Mouse (Mus musculus): Measurements from ENCODE around the gene Rita1. TPM values are rescaled to one million over a fixed set of nuclear protein-coding genes. Genes with fewer than 3 reads are reported as not detected.
A peak's percentile ranks its signal among the peaks of the same experiment; 100 is the strongest.

The Rita1 gene
- polyA plus RNA-seq (2014; fragmentation: Nextera tagmentation; extraction: Ambion mirVana) = 8.4 and 9.0 TPM in 2 replicates

DNA sequence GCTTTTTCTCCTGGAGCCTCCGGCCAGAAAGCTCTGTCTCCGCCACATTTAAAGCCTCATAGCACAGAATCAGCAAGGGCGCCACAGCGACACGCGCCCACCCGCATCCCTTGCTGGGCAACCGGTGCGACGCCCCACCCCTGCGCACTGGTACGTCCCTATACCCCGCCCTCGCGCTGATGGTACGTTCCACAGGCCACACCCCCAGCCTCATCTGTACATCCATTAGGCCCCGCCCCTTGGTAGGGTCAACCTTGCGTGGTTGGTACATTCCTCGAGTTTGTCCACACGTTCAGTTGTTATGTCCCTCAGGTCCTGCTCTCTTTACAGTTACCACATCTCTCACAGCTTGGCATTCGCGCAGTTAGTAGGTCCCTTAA, at the start of gene Rita1, which contains the start of gene Ddx54:
Gene Rita1, minus strand, starts transcription at position 148 of the 380 bp plus-strand sequence.
Gene Ddx54, plus strand, starts transcription at position 298 of the 380 bp plus-strand sequence.
- under 1% methylated on average over 22 of the region's 22 CpGs for WGBS

GRCm38 (mm10) chr5:120660816-120661215, 48.4 kb upstream of the Rita1 start:
- H3K36me3 ChIP-seq (ENCODE audit: control insufficient read depth, insufficient read depth, low read length) = no peaks in the 10 kb centered on the region
- WGBS = 50% methylated on average over 5 of the region's 5 CpGs
- no peak overlapping the region for H3K27ac ChIP-seq (ENCODE audit: low read length)
- no peak overlapping the region for H3K4me3 ChIP-seq (ENCODE audit: low read depth, low read length)
- no peaks in the 10 kb centered on the region for H3K27me3 ChIP-seq (ENCODE audit: control insufficient read depth, insufficient read depth, low read length)
- H3K4me2 ChIP-seq (replicated peaks; ENCODE audit: low read depth, low read length) = no peak overlapping the region
- H3K9me3 ChIP-seq (ENCODE audit: control insufficient read depth, low read depth, low read length) = no peaks in the 10 kb centered on the region
- ATAC-seq (ENCODE audit: insufficient number of reproducible peaks, insufficient read depth, low FRiP score, low read depth) = no peak
- no peak overlapping the region for H3K9ac ChIP-seq (replicated peaks; ENCODE audit: low read depth, low read length)
- no peaks in the 10 kb centered on the region for H3K4me1 ChIP-seq (ENCODE audit: control insufficient read depth, insufficient read depth, low read length)

More for the DNA sequence above, at the start of gene Rita1, which contains the start of gene Ddx54:
- H3K36me3 ChIP-seq (ENCODE audit: control insufficient read depth, insufficient read depth, low read length) = peaks cover 5% of the 10 kb centered on the region; the same call in 1 of the 2 replicates
- peak within 1 kb of the TSS; percentile 57 for H3K4me3 ChIP-seq (ENCODE audit: low read depth, low read length)
- H3K27me3 ChIP-seq (ENCODE audit: control insufficient read depth, insufficient read depth, low read length) = no peaks in the 10 kb centered on the region
- H3K9ac ChIP-seq (replicated peaks; ENCODE audit: low read depth, low read length) = peak within 1 kb of the TSS; percentile 67
- H3K27ac ChIP-seq (ENCODE audit: low read length) = peak within 1 kb of the TSS; percentile 66; the same call in 1 of the 2 replicates
- peak within 1 kb of the TSS; percentile 92 for H3K4me2 ChIP-seq (replicated peaks; ENCODE audit: low read depth, low read length)
- H3K9me3 ChIP-seq (ENCODE audit: control insufficient read depth, low read depth, low read length) = no peaks in the 10 kb centered on the region
- ATAC-seq (ENCODE audit: insufficient number of reproducible peaks, insufficient read depth, low FRiP score, low read depth) = peak; percentile 84
- H3K4me1 ChIP-seq (ENCODE audit: control insufficient read depth, insufficient read depth, low read length) = peaks cover 12% of the 10 kb centered on the region

GRCm38 (mm10) chr5:120656281-120656751, 43.9 kb upstream of the Rita1 start:
- H3K36me3 ChIP-seq (ENCODE audit: control insufficient read depth, insufficient read depth, low read length) = no peaks in the 10 kb centered on the region
- no peaks in the 10 kb centered on the region for H3K4me1 ChIP-seq (ENCODE audit: control insufficient read depth, insufficient read depth, low read length)
- WGBS = 73% methylated on average over 12 of the region's 12 CpGs
- no peaks in the 10 kb centered on the region for H3K27me3 ChIP-seq (ENCODE audit: control insufficient read depth, insufficient read depth, low read length)
- no peak overlapping the region for H3K4me3 ChIP-seq (ENCODE audit: low read depth, low read length)
- H3K9me3 ChIP-seq (ENCODE audit: control insufficient read depth, low read depth, low read length) = no peaks in the 10 kb centered on the region
- no peak overlapping the region for H3K9ac ChIP-seq (replicated peaks; ENCODE audit: low read depth, low read length)
- no peak for ATAC-seq (ENCODE audit: insufficient number of reproducible peaks, insufficient read depth, low FRiP score, low read depth)
- no peak overlapping the region for H3K27ac ChIP-seq (ENCODE audit: low read length)
- no peak overlapping the region for H3K4me2 ChIP-seq (replicated peaks; ENCODE audit: low read depth, low read length)

GRCm38 (mm10) chr5:120653873-120654272, 41.5 kb upstream of the Rita1 start:
- Histone ChIP-seq H3K27ac (ENCODE audit: low read length) (no peak overlapping the region), H3K4me3 (ENCODE audit: low read depth, low read length) (no peak overlapping the region), H3K27me3 (ENCODE audit: control insufficient read depth, insufficient read depth, low read length) (peaks cover 17% of the 10 kb centered on the region), H3K9ac (replicated peaks; ENCODE audit: low read depth, low read length) (no peak overlapping the region), H3K4me1 (ENCODE audit: control insufficient read depth, insufficient read depth, low read length) (peaks cover 6% of the 10 kb centered on the region), H3K4me2 (replicated peaks; ENCODE audit: low read depth, low read length) (no peak overlapping the region), H3K36me3 (ENCODE audit: control insufficient read depth, insufficient read depth, low read length) (no peaks in the 10 kb centered on the region), H3K9me3 (ENCODE audit: control insufficient read depth, low read depth, low read length) (no peaks in the 10 kb centered on the region)
- no peak for ATAC-seq (ENCODE audit: insufficient number of reproducible peaks, insufficient read depth, low FRiP score, low read depth)
- WGBS = 84% methylated on average over 2 of the region's 2 CpGs

DNA sequence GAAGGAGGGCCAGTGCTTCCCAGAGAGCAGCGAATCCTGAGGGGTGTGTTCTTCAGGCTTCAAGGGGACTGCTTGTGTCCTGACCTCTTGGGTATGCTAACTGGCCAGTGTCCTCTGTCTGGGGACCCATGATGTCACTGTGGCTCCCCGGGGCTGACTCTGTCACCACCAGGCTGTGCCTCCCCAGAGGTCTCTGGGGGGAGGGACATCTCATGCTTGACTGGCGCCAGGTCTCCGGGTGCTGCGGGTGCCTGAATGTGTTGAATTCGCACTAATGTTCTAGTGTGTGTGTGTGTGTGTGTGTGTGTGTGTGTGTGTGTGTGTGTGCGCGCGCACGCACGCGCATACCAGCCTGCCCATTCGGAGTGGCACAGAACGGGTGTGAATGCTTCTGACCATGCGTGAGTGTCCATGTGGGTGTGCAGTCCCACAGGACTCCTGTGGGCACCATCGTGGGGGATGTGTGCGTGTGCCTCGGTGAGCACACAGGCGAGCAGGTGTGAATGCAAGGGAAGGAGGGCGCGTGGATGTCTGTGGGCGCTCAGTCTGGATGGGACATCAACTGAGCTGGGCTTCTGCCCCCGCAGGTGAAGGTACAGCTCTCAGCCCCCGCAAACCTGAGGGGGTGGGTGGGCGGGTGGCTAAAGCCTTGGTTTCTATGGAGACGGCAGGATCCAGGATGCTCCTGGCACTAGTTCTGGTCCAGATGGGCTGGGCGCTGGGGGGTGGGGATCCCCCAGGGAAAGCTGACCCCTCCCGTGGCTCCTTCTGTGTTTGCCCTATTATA, 40.7 kb upstream of the Rita1 start:
- ATAC-seq (ENCODE audit: insufficient number of reproducible peaks, insufficient read depth, low FRiP score, low read depth) = no peak
- Histone ChIP-seq H3K27me3 (ENCODE audit: control insufficient read depth, insufficient read depth, low read length) (peaks cover 17% of the 10 kb centered on the region), H3K4me1 (ENCODE audit: control insufficient read depth, insufficient read depth, low read length) (peaks cover 10% of the 10 kb centered on the region), H3K9ac (replicated peaks; ENCODE audit: low read depth, low read length) (no peak overlapping the region), H3K36me3 (ENCODE audit: control insufficient read depth, insufficient read depth, low read length) (no peaks in the 10 kb centered on the region), H3K4me2 (replicated peaks; ENCODE audit: low read depth, low read length) (no peak overlapping the region), H3K9me3 (ENCODE audit: control insufficient read depth, low read depth, low read length) (no peaks in the 10 kb centered on the region), H3K27ac (ENCODE audit: low read length) (no peak overlapping the region), H3K4me3 (ENCODE audit: low read depth, low read length) (no peak overlapping the region)
- 77% methylated on average over 28 of the region's 28 CpGs for WGBS

GRCm38 (mm10) chr5:120651230-120651629, 38.8 kb upstream of the Rita1 start:
- Histone ChIP-seq H3K9me3 (ENCODE audit: control insufficient read depth, low read depth, low read length) (no peaks in the 10 kb centered on the region), H3K27me3 (ENCODE audit: control insufficient read depth, insufficient read depth, low read length) (peaks cover 17% of the 10 kb centered on the region), H3K9ac (replicated peaks; ENCODE audit: low read depth, low read length) (no peak overlapping the region), H3K27ac (ENCODE audit: low read length) (no peak overlapping the region), H3K4me3 (ENCODE audit: low read depth, low read length) (no peak overlapping the region), H3K4me2 (replicated peaks; ENCODE audit: low read depth, low read length) (no peak overlapping the region), H3K4me1 (ENCODE audit: control insufficient read depth, insufficient read depth, low read length) (peaks cover 10% of the 10 kb centered on the region), H3K36me3 (ENCODE audit: control insufficient read depth, insufficient read depth, low read length) (no peaks in the 10 kb centered on the region)
- WGBS = 56% methylated on average over 5 of the region's 5 CpGs
- no peak for ATAC-seq (ENCODE audit: insufficient number of reproducible peaks, insufficient read depth, low FRiP score, low read depth)

- WGBS = 15% methylated on average over 13 of the region's 13 CpGs
Observed at GRCm38 (mm10) chr5:120649938-120650337, 37.5 kb upstream of the Rita1 start.

DNA sequence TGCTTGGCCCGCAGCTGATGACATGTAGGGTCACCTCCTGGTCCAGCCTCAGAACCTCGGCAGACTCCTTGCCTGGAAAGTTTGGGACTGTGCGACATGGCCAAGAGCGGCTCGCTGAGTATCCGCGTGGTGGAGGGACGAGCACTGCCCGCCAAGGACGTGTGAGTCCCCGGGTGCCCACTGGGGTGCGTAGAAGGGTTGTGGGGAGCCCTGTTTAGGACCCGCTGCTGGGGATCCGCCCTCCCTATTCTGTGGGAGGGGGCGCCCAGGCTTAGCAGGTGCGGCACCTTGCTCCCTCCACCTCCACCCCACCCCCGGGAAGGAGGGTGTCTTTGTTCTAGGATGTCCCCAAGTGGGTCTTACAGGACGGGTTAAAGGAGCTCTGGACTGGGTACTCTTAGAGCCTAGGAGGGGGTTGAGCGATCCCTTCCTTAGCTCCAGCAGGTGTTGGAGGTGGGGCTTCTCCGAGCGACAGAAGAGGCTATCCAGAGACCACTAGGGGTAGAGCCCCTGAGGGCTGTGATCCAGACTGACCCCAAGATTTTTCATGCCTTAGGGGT, 37.1 kb upstream of the Rita1 start:
- no peak overlapping the region for H3K9ac ChIP-seq (replicated peaks; ENCODE audit: low read depth, low read length)

More at GRCm38 (mm10) chr5:120649938-120650337, 37.5 kb upstream of the Rita1 start:
- no peaks in the 10 kb centered on the region for H3K9me3 ChIP-seq (ENCODE audit: control insufficient read depth, low read depth, low read length)
- H3K36me3 ChIP-seq (ENCODE audit: control insufficient read depth, insufficient read depth, low read length) = no peaks in the 10 kb centered on the region
- H3K4me3 ChIP-seq (ENCODE audit: low read depth, low read length) = no peak overlapping the region
- H3K4me2 ChIP-seq (replicated peaks; ENCODE audit: low read depth, low read length) = no peak overlapping the region
- ATAC-seq (ENCODE audit: insufficient number of reproducible peaks, insufficient read depth, low FRiP score, low read depth) = no peak
- H3K9ac ChIP-seq (replicated peaks; ENCODE audit: low read depth, low read length) = no peak overlapping the region
- H3K4me1 ChIP-seq (ENCODE audit: control insufficient read depth, insufficient read depth, low read length) = peaks cover 10% of the 10 kb centered on the region
- H3K27ac ChIP-seq (ENCODE audit: low read length) = no peak overlapping the region
- H3K27me3 ChIP-seq (ENCODE audit: control insufficient read depth, insufficient read depth, low read length) = peaks cover 17% of the 10 kb centered on the region

More for the DNA sequence above, 37.1 kb upstream of the Rita1 start:
- WGBS = 4% methylated on average over 21 of the region's 21 CpGs
- no peaks in the 10 kb centered on the region for H3K36me3 ChIP-seq (ENCODE audit: control insufficient read depth, insufficient read depth, low read length)
- H3K4me3 ChIP-seq (ENCODE audit: low read depth, low read length) = peak overlapping the region; percentile 15
- peak overlapping the region; percentile 50 for H3K4me2 ChIP-seq (replicated peaks; ENCODE audit: low read depth, low read length)
- peak; percentile 30; the same call in 1 of the 2 replicates for ATAC-seq (ENCODE audit: insufficient number of reproducible peaks, insufficient read depth, low FRiP score, low read depth)
- H3K9me3 ChIP-seq (ENCODE audit: control insufficient read depth, low read depth, low read length) = no peaks in the 10 kb centered on the region
- peaks cover 10% of the 10 kb centered on the region for H3K4me1 ChIP-seq (ENCODE audit: control insufficient read depth, insufficient read depth, low read length)
- no peak overlapping the region for H3K27ac ChIP-seq (ENCODE audit: low read length)
- peaks cover 17% of the 10 kb centered on the region for H3K27me3 ChIP-seq (ENCODE audit: control insufficient read depth, insufficient read depth, low read length)
